Mouse (Mus musculus) liver, embryonic 12.5 days (tissue): ENCODE measurements at regions not wholly inside any gene's neighbourhood (a gene's known extent, or its start where the extent isn't known, plus 50 kb on each side); places are given as distances from the start of the nearest gene placed in this dataset.

Source experiments
- ATAC-seq: fragments of 200-750 bp; cut with Nextera tagmentation; 2 replicates; pipeline ENCODE4 v1.8.0; 2017; ENCODE audit warnings: moderate number of reproducible peaks, mild to moderate bottlenecking, moderate library complexity
- H3K27ac ChIP-seq: fragments of 300-500 bp; sonication (generic); 2 replicates; pipeline ENCODE4 v1.5.1; 2016; ENCODE audit warnings: mild to moderate bottlenecking
- H3K27me3 ChIP-seq: fragments of 300-500 bp; sonication (generic); replicated peaks from 2 replicates; pipeline ENCODE4 v1.6.1; 2016; ENCODE audit warnings: mild to moderate bottlenecking, moderate library complexity
- H3K36me3 ChIP-seq: fragments of 300-500 bp; sonication (generic); 2 replicates; pipeline ENCODE4 v1.6.1; 2016; ENCODE audit warnings: mild to moderate bottlenecking, moderate library complexity
- H3K4me1 ChIP-seq: fragments of 300-500 bp; sonication (generic); 2 replicates; pipeline ENCODE4 v1.6.1; 2016
- H3K4me2 ChIP-seq: fragments of 300-500 bp; sonication (generic); 2 replicates; pipeline ENCODE4 v1.6.1; 2016; ENCODE audit warnings: mild to moderate bottlenecking, moderate library complexity
- H3K4me3 ChIP-seq: fragments of 300-500 bp; sonication (generic); 2 replicates; pipeline ENCODE4 v1.5.1; 2016; ENCODE audit warnings: mild to moderate bottlenecking, moderate library complexity
- H3K9ac ChIP-seq: fragments of 300-500 bp; sonication (generic); 2 replicates; pipeline ENCODE4 v1.6.1; 2016; ENCODE audit warnings: mild to moderate bottlenecking, moderate library complexity
- H3K9me3 ChIP-seq: fragments of 300-500 bp; sonication (generic); replicated peaks from 2 replicates; pipeline ENCODE4 v1.6.1; 2016; ENCODE audit warnings: mild to moderate bottlenecking, moderate library complexity
- WGBS: fragments of 180-500 bp; shearing (Covaris S2); methylation state at CpG from one replicate; pipeline ENCODE4 v1.1.7; 2016; ENCODE audit not compliant: insufficient replicate concordance; 5-methylcytosine and 5-hydroxymethylcytosine counted together

DNA sequence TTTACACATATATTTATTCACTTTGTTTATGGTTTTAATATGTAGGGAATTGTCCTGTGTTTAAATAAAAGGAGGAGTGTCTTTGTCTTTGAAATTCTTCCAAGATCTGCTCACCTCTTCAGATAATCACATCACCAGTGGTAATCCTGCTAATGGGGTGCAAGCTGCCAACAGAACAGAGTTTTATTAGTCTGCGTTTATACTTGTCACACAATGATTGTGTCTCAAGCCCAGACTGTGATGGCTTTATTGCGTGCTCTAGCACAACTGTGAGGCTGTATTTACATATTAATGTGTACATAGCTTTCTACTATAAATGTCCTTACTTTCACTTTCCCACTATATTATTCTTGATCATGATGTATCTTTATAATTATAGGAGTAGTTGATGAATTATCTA lies 184.8 kb downstream of the Fam49a start:
- Histone ChIP-seq H3K9me3 (no peaks in the 10 kb centered on the region), H3K4me2 (no peak overlapping the region), H3K4me1 (peaks cover 12% of the 10 kb centered on the region), H3K4me3 (no peak overlapping the region), H3K27me3 (no peaks in the 10 kb centered on the region), H3K27ac (no peak overlapping the region), H3K36me3 (no peaks in the 10 kb centered on the region), H3K9ac (no peak overlapping the region)
- WGBS, result 81% methylated on average over 2 of the region's 2 CpGs
- no peak for ATAC-seq

DNA sequence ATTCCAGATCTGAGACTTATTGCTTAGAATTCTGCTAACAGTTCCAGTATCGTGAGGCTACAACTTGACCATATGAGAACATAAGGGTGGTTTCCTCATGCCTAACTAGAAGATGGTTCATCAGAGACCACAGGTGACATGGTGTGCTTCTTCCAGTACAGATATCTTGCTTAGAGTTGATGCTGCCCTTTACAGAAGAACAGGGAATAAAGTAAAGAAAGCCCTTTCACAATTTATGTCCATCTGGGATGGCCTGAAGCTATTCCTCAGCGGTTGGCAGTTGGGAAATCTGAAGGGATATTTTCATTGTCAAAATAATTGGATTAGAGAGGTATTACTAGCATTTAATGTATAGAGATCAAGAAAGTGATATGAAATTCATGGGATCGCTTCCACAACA lies 184.3 kb downstream of the Fam49a start:
- no peak for ATAC-seq
- Histone ChIP-seq H3K36me3 (no peaks in the 10 kb centered on the region), H3K27ac (no peak overlapping the region), H3K27me3 (no peaks in the 10 kb centered on the region), H3K9ac (no peak overlapping the region), H3K9me3 (no peaks in the 10 kb centered on the region), H3K4me2 (no peak overlapping the region), H3K4me1 (peaks cover 9% of the 10 kb centered on the region), H3K4me3 (no peak overlapping the region)
- WGBS, result 86% methylated on average over 3 of the region's 3 CpGs

DNA sequence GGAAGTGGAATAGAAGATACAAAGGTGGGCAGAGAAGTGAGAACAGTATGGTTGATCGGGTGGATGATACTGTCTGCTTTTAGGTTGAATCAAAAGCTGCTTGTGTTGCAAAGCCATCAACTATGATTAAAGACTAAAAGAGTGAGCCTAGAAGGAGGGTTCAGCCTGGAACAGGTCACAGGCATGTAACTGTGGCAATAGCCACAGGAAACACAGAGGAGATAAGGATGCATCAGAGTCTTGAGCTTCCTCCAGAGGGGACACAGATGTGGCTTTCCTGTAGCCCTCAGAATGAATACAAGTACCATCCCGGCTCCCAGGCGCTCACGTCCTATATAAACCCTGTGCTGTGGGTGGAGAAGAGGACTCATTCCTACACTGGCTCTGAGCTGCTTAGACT lies 180.9 kb downstream of the Fam49a start:
- peak; percentile 49; the same call in 1 of the 2 replicates for ATAC-seq
- Histone ChIP-seq H3K27ac (no peak overlapping the region), H3K9ac (no peak overlapping the region), H3K4me3 (no peak overlapping the region), H3K9me3 (no peaks in the 10 kb centered on the region), H3K4me2 (no peak overlapping the region), H3K27me3 (no peaks in the 10 kb centered on the region), H3K4me1 (peaks cover 5% of the 10 kb centered on the region), H3K36me3 (no peaks in the 10 kb centered on the region)
- WGBS, result 25% methylated on average over 4 of the region's 4 CpGs

DNA sequence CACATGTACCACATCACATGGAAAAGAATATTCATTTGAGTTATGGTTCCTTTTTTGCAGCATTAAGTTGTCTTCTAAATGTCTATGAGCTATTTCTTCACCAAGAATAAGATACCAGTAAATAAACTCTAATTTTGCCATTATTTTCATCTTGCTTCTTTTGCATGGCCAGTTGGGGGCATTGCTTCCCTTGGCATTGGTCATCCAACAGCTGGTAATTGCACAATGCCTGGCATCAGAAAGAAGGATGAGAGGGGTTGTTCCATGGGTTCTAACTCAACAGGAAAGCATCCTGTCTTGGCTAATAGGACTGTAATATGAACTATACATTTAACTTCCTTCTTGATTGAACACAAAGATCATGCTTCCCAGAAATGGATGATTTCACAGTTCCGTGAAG lies 174.4 kb downstream of the Fam49a start:
- H3K9me3 ChIP-seq, result no peaks in the 10 kb centered on the region
- H3K27me3 ChIP-seq, result no peaks in the 10 kb centered on the region
- no peak overlapping the region for H3K4me3 ChIP-seq
- no peak overlapping the region for H3K9ac ChIP-seq
- 78% methylated on average over 1 of the region's 1 CpGs for WGBS
- no peaks in the 10 kb centered on the region for H3K36me3 ChIP-seq
- no peak for ATAC-seq
- H3K4me1 ChIP-seq, result peaks cover 6% of the 10 kb centered on the region; the same call in 1 of the 2 replicates
- H3K27ac ChIP-seq, result no peak overlapping the region
- no peak overlapping the region for H3K4me2 ChIP-seq

DNA sequence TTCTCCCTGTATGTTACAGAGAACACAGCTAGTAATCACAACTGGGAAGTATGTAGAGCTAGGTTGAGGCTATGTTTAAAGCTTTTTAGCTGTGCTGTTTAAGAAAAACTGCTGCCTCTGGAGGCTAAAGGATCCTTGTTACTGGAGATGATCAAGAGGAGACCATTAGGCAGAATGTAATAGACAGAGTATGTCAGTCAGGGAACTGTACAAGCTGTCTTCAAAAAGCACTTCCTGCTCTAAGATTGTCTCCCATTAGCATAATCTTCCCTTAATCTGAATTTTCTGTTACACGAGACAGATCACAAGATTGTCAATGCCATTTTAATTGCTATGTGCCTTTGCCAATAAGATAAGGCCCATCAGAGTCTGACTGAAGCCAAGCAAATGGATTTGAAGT lies 170.7 kb downstream of the Fam49a start:
- WGBS, result 52% methylated on average over 1 of the region's 1 CpGs
- H3K27ac ChIP-seq, result no peak overlapping the region
- H3K36me3 ChIP-seq, result no peaks in the 10 kb centered on the region
- no peak overlapping the region for H3K4me2 ChIP-seq
- H3K9me3 ChIP-seq, result no peaks in the 10 kb centered on the region
- H3K4me3 ChIP-seq, result no peak overlapping the region
- no peaks in the 10 kb centered on the region for H3K27me3 ChIP-seq
- H3K9ac ChIP-seq, result no peak overlapping the region
- no peak for ATAC-seq
- peaks cover 40% of the 10 kb centered on the region for H3K4me1 ChIP-seq
